Mouse (Mus musculus) frontal cortex, postnatal 36 days (tissue): ENCODE measurements around the gene AC141477.1.

ENCODE experiments used
- DNase-seq, 2 experiments: peaks; one replicate each; pipeline ENCODE4 v3.0.0; 2022; ENCODE audit warnings: low spot score in 2 of 2

Gene AC141477.1

DNA sequence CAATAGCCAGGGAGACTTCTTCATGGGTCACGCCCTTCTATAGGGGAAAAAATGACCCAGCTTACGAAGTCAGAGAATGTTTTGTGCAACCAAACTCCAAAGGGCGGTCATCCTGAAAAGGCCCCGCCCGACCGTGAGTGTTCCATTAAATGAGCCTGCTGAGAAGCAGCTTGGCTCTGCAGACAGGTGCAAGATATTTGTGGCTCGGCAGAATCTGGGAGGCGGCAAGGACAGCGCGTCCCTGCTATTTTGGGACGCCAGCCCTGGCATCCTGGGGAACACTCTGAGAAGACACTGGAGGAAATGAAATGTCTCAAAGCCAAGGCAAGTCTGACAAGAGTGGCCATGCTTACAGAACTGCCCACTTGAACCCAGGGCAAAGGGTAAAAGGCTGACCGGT lies 23.4 kb downstream of the AC141477.1 start:
- peak; percentile 51 to 52 for DNase-seq

DNA sequence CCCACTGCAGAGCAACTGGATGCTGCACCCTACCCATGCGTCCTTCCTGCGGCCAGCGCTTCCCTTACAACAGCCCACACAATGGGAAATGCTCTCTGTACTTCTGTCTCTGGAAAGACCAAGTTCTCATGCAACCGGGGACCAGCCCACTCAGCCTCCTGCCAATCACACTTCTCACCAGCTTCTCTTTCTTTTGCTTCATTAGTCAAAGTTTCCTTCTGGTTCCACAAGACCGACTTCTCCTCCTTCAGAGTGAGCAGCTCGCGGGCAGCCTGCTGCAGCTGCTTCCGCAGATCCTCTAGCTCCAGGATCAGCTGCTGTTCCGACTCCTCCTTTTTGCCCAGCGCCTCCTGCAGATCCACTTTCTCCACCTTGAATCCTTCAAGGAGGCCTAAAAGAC lies 31.7 kb downstream of the AC141477.1 start:
- peak in 1 of 2 experiments; percentile 14 for DNase-seq

DNA sequence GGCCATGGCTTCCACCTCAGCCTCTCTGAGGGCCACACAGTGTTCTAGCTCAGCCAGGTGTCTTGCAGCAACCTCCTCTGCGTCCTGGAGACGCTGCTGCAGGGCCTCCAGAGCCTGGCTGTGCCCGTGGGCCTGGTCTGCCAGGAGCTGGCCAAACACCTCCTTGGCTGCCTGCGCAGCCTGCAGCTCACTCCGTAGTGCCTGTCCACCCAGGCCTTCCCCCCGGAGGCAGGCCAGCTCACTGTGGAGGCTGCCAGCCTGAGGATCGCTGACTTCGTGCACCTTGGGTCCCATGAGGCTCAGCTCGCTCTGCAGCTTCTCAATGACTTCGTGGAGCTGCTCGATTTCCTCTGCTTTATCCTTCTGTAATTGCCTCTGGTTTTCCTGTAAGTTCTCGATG lies 47.6 kb downstream of the AC141477.1 start:
- no peak for DNase-seq

DNA sequence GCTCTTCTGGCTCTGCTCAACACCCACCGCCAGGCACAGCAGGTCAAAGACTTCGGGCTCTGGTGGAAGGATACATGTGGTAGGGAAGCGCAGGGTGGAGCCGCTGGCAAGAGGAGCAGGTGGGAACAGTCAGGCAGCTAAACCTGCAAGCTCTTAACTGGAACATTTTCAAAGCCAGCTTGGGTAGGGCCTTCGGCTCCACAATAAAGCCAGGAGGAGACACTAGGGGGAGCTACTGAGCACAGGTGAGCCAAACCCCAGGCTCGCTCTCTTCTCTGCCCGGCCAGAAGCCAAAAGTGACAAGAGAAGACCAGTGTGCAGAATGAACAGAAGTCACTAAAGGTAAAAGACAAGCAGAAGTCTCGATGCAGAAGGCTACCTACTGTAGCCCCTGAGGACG lies 48.5 kb downstream of the AC141477.1 start:
- peak; percentile 12 to 19 for DNase-seq

DNA sequence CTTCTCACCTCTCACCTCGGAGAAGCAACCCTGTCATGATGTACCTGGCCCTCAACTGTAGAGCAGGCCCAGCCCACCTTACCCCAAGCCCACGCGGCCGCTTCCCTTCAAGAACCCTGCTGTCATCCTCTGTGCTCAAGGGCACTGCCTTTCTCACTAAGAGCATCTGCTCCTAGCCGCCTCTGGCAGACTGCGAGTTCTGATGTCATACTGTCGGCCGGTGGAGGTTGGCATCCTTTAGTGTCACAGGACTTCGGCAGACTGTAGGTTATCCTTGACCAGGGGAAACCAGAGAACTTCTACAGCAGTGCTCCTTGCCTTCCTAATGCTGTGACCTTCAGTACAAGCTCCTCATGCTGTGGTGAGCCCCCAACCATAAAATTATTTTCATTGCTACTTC lies 49.1 kb downstream of the AC141477.1 start:
- no peak for DNase-seq
